Mouse (Mus musculus): ENCODE measurements around the gene Panx2. TPM values are rescaled to one million over a fixed set of nuclear protein-coding genes. Genes with fewer than 3 reads are reported as not detected.

The Panx2 gene
- total and polyA plus RNA-seq, 3 experiments = not detected

- no peak for TF ChIP-seq MAFK (IDR thresholded peaks at IDR 0.05; ENCODE audit: borderline replicate concordance, low read depth, low read length)
- TF ChIP-seq MEF2A (IDR thresholded peaks at IDR 0.05; ENCODE audit: extremely low read depth, insufficient replicate concordance, low read depth, low read length, poor library complexity, severe bottlenecking) = no peak
- TF ChIP-seq POLR2AphosphoS5 (IDR thresholded peaks at IDR 0.05; ENCODE audit: borderline replicate concordance, low read depth, low read length) = no peak
- TF ChIP-seq SIN3A (IDR thresholded peaks at IDR 0.05; ENCODE audit: low read length) = peak; percentile 97
- peak; percentile 75 for TF ChIP-seq NELFE (IDR thresholded peaks at IDR 0.05; ENCODE audit: low read depth, low read length)
- TF ChIP-seq ETS1 (IDR thresholded peaks at IDR 0.05; ENCODE audit: low read depth, low read length) = no peak; the same call in 1 of the 2 replicates
- no peak for TF ChIP-seq UBTF (IDR thresholded peaks at IDR 0.05; ENCODE audit: borderline replicate concordance, insufficient read depth, low read depth, low read length)
- TF ChIP-seq EP300 (IDR thresholded peaks at IDR 0.05; ENCODE audit: low read depth in 1 of 2, low read length in 2 of 2) = no peak
- TF ChIP-seq RAD21 (IDR thresholded peaks at IDR 0.05; ENCODE audit: low read depth, low read length) = no peak
- no peak; the same call in 1 of the 2 replicates for TF ChIP-seq KAT2A (conservative IDR thresholded peaks at IDR 0.05; ENCODE audit: low read depth, low read length)
- TF ChIP-seq HCFC1 (IDR thresholded peaks at IDR 0.05; ENCODE audit: low read depth, low read length) = peak; percentile 94
- no peak for TF ChIP-seq USF2 (IDR thresholded peaks at IDR 0.05; ENCODE audit: borderline replicate concordance in 1 of 2, insufficient read depth in 1 of 2, low read depth in 1 of 2, low read length in 2 of 2)
- peak; percentile 73; the same call in 1 of the 2 replicates for TF ChIP-seq ZMIZ1 (IDR thresholded peaks at IDR 0.05; ENCODE audit: low read depth, low read length)
- 0 out of 2 replicates have a peak, but pooled peaks have one; percentile 39 for TF ChIP-seq TCF12 (IDR thresholded peaks at IDR 0.05; ENCODE audit: low read depth, low read length)
- TF ChIP-seq E2F4 (IDR thresholded peaks at IDR 0.05; ENCODE audit: borderline replicate concordance, low read depth, low read length) = peak; percentile 92; the same call in 1 of the 2 replicates
- TF ChIP-seq CHD1 (IDR thresholded peaks at IDR 0.05; ENCODE audit: low read depth, low read length) = no peak
- TF ChIP-seq RCOR1 (IDR thresholded peaks at IDR 0.05; ENCODE audit: low read depth, low read length) = no peak
- no peak for TF ChIP-seq TAL1 (IDR thresholded peaks at IDR 0.05; ENCODE audit: low read length)
- TF ChIP-seq JUND (IDR thresholded peaks at IDR 0.05; ENCODE audit: low read depth, low read length) = no peak
- TF ChIP-seq CHD2 (IDR thresholded peaks at IDR 0.05; ENCODE audit: low read length) = no peak
- 0 out of 2 replicates have a peak, but pooled peaks have one; percentile 47 for TF ChIP-seq MAX (IDR thresholded peaks at IDR 0.05; ENCODE audit: low read length)
- peak; percentile 29; the same call in 1 of the 2 replicates for TF ChIP-seq MAZ (IDR thresholded peaks at IDR 0.05; ENCODE audit: low read depth, low read length)
- TF ChIP-seq SMC3 (IDR thresholded peaks at IDR 0.05; ENCODE audit: low read depth, low read length) = no peak
Measured at GRCm38 (mm10) chr15:89122649-89123366, 63.3 kb downstream of the Panx2 start, which contains the start of gene Tubgcp6 (continued).

Other genes with a start within 250 kb of the Panx2 start
- gene Alg12, start 240.4 kb upstream of the Panx2 start, total RNA-seq (2012; rRNA removed) = 12.3 and 13.7 TPM in 2 replicates
- gene Alg12, start 240.4 kb upstream of the Panx2 start, polyA plus RNA-seq (2012; ENCODE audit: insufficient read depth in 1 of 2, insufficient read length in 2 of 2, low read depth in 1 of 2, low replicate concordance in 2 of 2, missing spikeins in 1 of 2) = 10 to 100 TPM in 1 of 2 experiments, not detected in 1; 18.6 TPM
- gene Creld2, start 240.1 kb upstream of the Panx2 start, total RNA-seq (2012; rRNA removed) = 121 and 188 TPM in 2 replicates
- 100 to 1,000 TPM in 1 of 2 experiments, not detected in 1; 118 TPM for gene Creld2, start 240.1 kb upstream of the Panx2 start, polyA plus RNA-seq (2012; ENCODE audit: insufficient read depth in 1 of 2, insufficient read length in 2 of 2, low read depth in 1 of 2, low replicate concordance in 2 of 2, missing spikeins in 1 of 2)
- 29.5 and 41.6 TPM in 2 replicates for gene Pim3, start 197.5 kb upstream of the Panx2 start, total RNA-seq (2012; rRNA removed)
- gene Pim3, start 197.5 kb upstream of the Panx2 start, polyA plus RNA-seq (2012; ENCODE audit: insufficient read depth in 1 of 2, insufficient read length in 2 of 2, low read depth in 1 of 2, low replicate concordance in 2 of 2, missing spikeins in 1 of 2) = 10 to 100 TPM in 1 of 2 experiments, not detected in 1; 33.6 TPM
- not detected in 2 replicates for gene Ttll8, start 105.3 kb upstream of the Panx2 start, total RNA-seq (2012; rRNA removed)
- not detected for gene Ttll8, start 105.3 kb upstream of the Panx2 start, polyA plus RNA-seq (2012; ENCODE audit: insufficient read depth in 1 of 2, insufficient read length in 2 of 2, low read depth in 1 of 2, low replicate concordance in 2 of 2, missing spikeins in 1 of 2)
- not detected in 2 replicates for gene Mlc1, start 80.7 kb upstream of the Panx2 start, total RNA-seq (2012; rRNA removed)
- not detected for gene Mlc1, start 80.7 kb upstream of the Panx2 start, polyA plus RNA-seq (2012; ENCODE audit: insufficient read depth in 1 of 2, insufficient read length in 2 of 2, low read depth in 1 of 2, low replicate concordance in 2 of 2, missing spikeins in 1 of 2)
- not detected in 2 replicates for gene Mov10l1, start 76.8 kb upstream of the Panx2 start, total RNA-seq (2012; rRNA removed)
- gene Mov10l1, start 76.8 kb upstream of the Panx2 start, polyA plus RNA-seq (2012; ENCODE audit: insufficient read depth in 1 of 2, insufficient read length in 2 of 2, low read depth in 1 of 2, low replicate concordance in 2 of 2, missing spikeins in 1 of 2) = not detected
- 43.1 and 45.9 TPM in 2 replicates for gene Trabd, start 15.4 kb downstream of the Panx2 start, total RNA-seq (2012; rRNA removed)
- gene Trabd, start 15.4 kb downstream of the Panx2 start, polyA plus RNA-seq (2012; ENCODE audit: insufficient read depth in 1 of 2, insufficient read length in 2 of 2, low read depth in 1 of 2, low replicate concordance in 2 of 2, missing spikeins in 1 of 2) = 10 to 100 TPM in 1 of 2 experiments, not detected in 1; 81.4 TPM
- 13.6 and 17.3 TPM in 2 replicates for gene Selenoo, start 29.4 kb downstream of the Panx2 start, total RNA-seq (2012; rRNA removed)
- gene Selenoo, start 29.4 kb downstream of the Panx2 start, polyA plus RNA-seq (2012; ENCODE audit: insufficient read depth in 1 of 2, insufficient read length in 2 of 2, low read depth in 1 of 2, low replicate concordance in 2 of 2, missing spikeins in 1 of 2) = 10 to 100 TPM in 1 of 2 experiments, not detected in 1; 16.6 TPM
- gene Tubgcp6, start 63.4 kb downstream of the Panx2 start, total RNA-seq (2012; rRNA removed) = 14.4 and 17.5 TPM in 2 replicates
- 10 to 100 TPM in 1 of 2 experiments, not detected in 1; 25.3 TPM for gene Tubgcp6, start 63.4 kb downstream of the Panx2 start, polyA plus RNA-seq (2012; ENCODE audit: insufficient read depth in 1 of 2, insufficient read length in 2 of 2, low read depth in 1 of 2, low replicate concordance in 2 of 2, missing spikeins in 1 of 2)
- 17.9 and 23.3 TPM in 2 replicates for gene Hdac10, start 69.0 kb downstream of the Panx2 start, total RNA-seq (2012; rRNA removed)
- 10 to 100 TPM in 1 of 2 experiments, not detected in 1; 26.6 TPM for gene Hdac10, start 69.0 kb downstream of the Panx2 start, polyA plus RNA-seq (2012; ENCODE audit: insufficient read depth in 1 of 2, insufficient read length in 2 of 2, low read depth in 1 of 2, low replicate concordance in 2 of 2, missing spikeins in 1 of 2)
- 0.10 TPM in 1 of 2 replicates, not detected in the other for gene Mapk12, start 81.0 kb downstream of the Panx2 start, total RNA-seq (2012; rRNA removed)
- under 1 TPM in 1 of 2 experiments, not detected in 1; 0.18 TPM for gene Mapk12, start 81.0 kb downstream of the Panx2 start, polyA plus RNA-seq (2012; ENCODE audit: insufficient read depth in 1 of 2, insufficient read length in 2 of 2, low read depth in 1 of 2, low replicate concordance in 2 of 2, missing spikeins in 1 of 2)
- gene Mapk11, start 89.9 kb downstream of the Panx2 start, total RNA-seq (2012; rRNA removed) = 0.04 and 0.16 TPM in 2 replicates
- gene Mapk11, start 89.9 kb downstream of the Panx2 start, polyA plus RNA-seq (2012; ENCODE audit: insufficient read depth in 1 of 2, insufficient read length in 2 of 2, low read depth in 1 of 2, low replicate concordance in 2 of 2, missing spikeins in 1 of 2) = under 1 TPM in 1 of 2 experiments, not detected in 1; 0.04 TPM
- 0.10 and 0.19 TPM in 2 replicates for gene Plxnb2, start 121.1 kb downstream of the Panx2 start, total RNA-seq (2012; rRNA removed)
- under 1 TPM in 1 of 2 experiments, not detected in 1; 0.17 TPM for gene Plxnb2, start 121.1 kb downstream of the Panx2 start, polyA plus RNA-seq (2012; ENCODE audit: insufficient read depth in 1 of 2, insufficient read length in 2 of 2, low read depth in 1 of 2, low replicate concordance in 2 of 2, missing spikeins in 1 of 2)
- gene Dennd6b, start 136.8 kb downstream of the Panx2 start, total RNA-seq (2012; rRNA removed) = 4.6 and 6.1 TPM in 2 replicates
- 10 to 100 TPM in 1 of 2 experiments, not detected in 1; 11.4 TPM for gene Dennd6b, start 136.8 kb downstream of the Panx2 start, polyA plus RNA-seq (2012; ENCODE audit: insufficient read depth in 1 of 2, insufficient read length in 2 of 2, low read depth in 1 of 2, low replicate concordance in 2 of 2, missing spikeins in 1 of 2)
- 13.5 and 15.5 TPM in 2 replicates for gene Ppp6r2, start 151.8 kb downstream of the Panx2 start, total RNA-seq (2012; rRNA removed)
- 10 to 100 TPM in 1 of 2 experiments, not detected in 1; 23.2 TPM for gene Ppp6r2, start 151.8 kb downstream of the Panx2 start, polyA plus RNA-seq (2012; ENCODE audit: insufficient read depth in 1 of 2, insufficient read length in 2 of 2, low read depth in 1 of 2, low replicate concordance in 2 of 2, missing spikeins in 1 of 2)

Measured in MEL (cell line).